Mouse (Mus musculus) inflammation-experienced regulatory T-cells, adult 6 months (primary cell): ENCODE measurements around the gene Ppie. TPM values are rescaled to one million over a fixed set of nuclear protein-coding genes. Genes with fewer than 3 reads are reported as not detected.
A peak's percentile ranks its signal among the peaks of the same experiment; 100 is the strongest.
"Not testable (repeated sequence)": the region's sequence is repeated elsewhere in the genome, so short reads cannot be mapped to it uniquely, and the experiment has no call there.

Experiments used
- ATAC-seq: one replicate; pipeline ENCODE4 v1.8.0; 2017
- polyA plus RNA-seq, 3 experiments: library from polyadenylated mRNA; unstranded; fragments of 100-300 nt; shearing (Covaris generic); gene quantifications; one replicate each; pipeline ENCODE4 v1.2.1; 2017

The Ppie gene
- polyA plus RNA-seq, 3 experiments from 2014 or later, result 68.9 to 105 (median 92.0) TPM

- no peak for ATAC-seq
Measured at GRCm38 (mm10) chr4:123112216-123112764, 27.5 kb downstream of the Ppie start.

GRCm38 (mm10) chr4:123111275-123111983, 28.3 kb downstream of the Ppie start:
- ATAC-seq, result not testable (repeated sequence)

- ATAC-seq, result no peak
Measured at GRCm38 (mm10) chr4:123110751-123111150, 29.0 kb downstream of the Ppie start.

- ATAC-seq, result no peak
Measured at GRCm38 (mm10) chr4:123108056-123108455, 31.7 kb downstream of the Ppie start.

GRCm38 (mm10) chr4:123106864-123107263, 32.9 kb downstream of the Ppie start:
- ATAC-seq, result no peak

- not testable (repeated sequence) for ATAC-seq
Measured at GRCm38 (mm10) chr4:123105929-123106328, 33.8 kb downstream of the Ppie start.

- no peak for ATAC-seq
Measured at GRCm38 (mm10) chr4:123105451-123105790, 34.3 kb downstream of the Ppie start.

- no peak for ATAC-seq
Measured at GRCm38 (mm10) chr4:123104651-123105450, 34.9 kb downstream of the Ppie start, which contains the start of gene Bmp8b. Gene Bmp8b, plus strand, starts transcription at chr4:123105165.

GRCm38 (mm10) chr4:123093869-123094268, 45.9 kb downstream of the Ppie start:
- ATAC-seq, result no peak

- no peak for ATAC-seq
Measured at GRCm38 (mm10) chr4:123093064-123093776, 46.5 kb downstream of the Ppie start.

- no peak for ATAC-seq
Measured at GRCm38 (mm10) chr4:123092621-123093020, 47.1 kb downstream of the Ppie start.

GRCm38 (mm10) chr4:123086381-123086780, 53.4 kb downstream of the Ppie start:
- ATAC-seq, result no peak

GRCm38 (mm10) chr4:123085290-123085689, 54.5 kb downstream of the Ppie start:
- ATAC-seq, result peak; percentile 44

- ATAC-seq, result no peak
Measured at GRCm38 (mm10) chr4:123083323-123083902, 56.3 kb downstream of the Ppie start.

- peak; percentile 83 for ATAC-seq
Measured at GRCm38 (mm10) chr4:123082283-123083163, 57.2 kb downstream of the Ppie start.

GRCm38 (mm10) chr4:123080791-123081190, 59.0 kb downstream of the Ppie start:
- ATAC-seq, result no peak

- ATAC-seq, result no peak
Measured at GRCm38 (mm10) chr4:123078231-123078630, 61.5 kb downstream of the Ppie start.
